Mouse (Mus musculus) myocyte (in vitro differentiated cells): ENCODE data around the gene Kncn.

Experiments used
- CEBPB ChIP-seq: IDR thresholded peaks from 2 replicates; pipeline ENCODE4 v1.6.1; 2011; ENCODE audit warnings: mild to moderate bottlenecking, moderate library complexity; ENCODE audit not compliant: poor library complexity, insufficient read depth, severe bottlenecking
- E2F4 ChIP-seq: IDR thresholded peaks from one replicate; pipeline ENCODE4 v1.6.1; 2011; ENCODE audit warnings: mild to moderate bottlenecking, control low read depth, moderate library complexity; ENCODE audit not compliant: insufficient read depth
- MAX ChIP-seq: IDR thresholded peaks from one replicate; pipeline ENCODE4 v1.6.1; 2011; ENCODE audit warnings: low read depth, mild to moderate bottlenecking, control low read depth
- MYOD1 ChIP-seq, 3 experiments: IDR thresholded peaks; one replicate each; pipeline ENCODE4 v1.6.1; 2011; ENCODE audit warnings: control low read depth in 2 of 3, low read depth in 2 of 3, mild to moderate bottlenecking in 2 of 3, moderate library complexity in 1 of 3; ENCODE audit not compliant: insufficient read length in 2 of 3, control insufficient read depth in 1 of 3
- MYOG ChIP-seq, 3 experiments: IDR thresholded peaks; one replicate each; pipeline ENCODE4 v1.6.1; 2011; ENCODE audit warnings: control low read depth in 2 of 3, low read depth in 2 of 3, mild to moderate bottlenecking in 2 of 3; ENCODE audit not compliant: insufficient read length in 2 of 3, control insufficient read depth in 1 of 3, insufficient read depth in 1 of 3
- POLR2A ChIP-seq: IDR thresholded peaks from one replicate; pipeline ENCODE4 v1.6.1; 2011; ENCODE audit warnings: low read depth, mild to moderate bottlenecking, control low read depth, moderate library complexity; ENCODE audit not compliant: insufficient read length
- POLR2AphosphoS2 ChIP-seq: IDR thresholded peaks from one replicate; pipeline ENCODE4 v1.6.1; 2011; ENCODE audit warnings: low read depth, control low read depth; ENCODE audit not compliant: insufficient read length
- REST ChIP-seq: IDR thresholded peaks from one replicate; pipeline ENCODE4 v1.6.1; 2011; ENCODE audit warnings: mild to moderate bottlenecking, control low read depth, moderate library complexity; ENCODE audit not compliant: insufficient read depth, insufficient read length
- SRF ChIP-seq: IDR thresholded peaks from one replicate; pipeline ENCODE4 v1.6.1; 2011; ENCODE audit warnings: low read depth; ENCODE audit not compliant: control insufficient read depth, insufficient read length
- TCF12 ChIP-seq: IDR thresholded peaks from one replicate; pipeline ENCODE4 v1.6.1; 2011; ENCODE audit warnings: mild to moderate bottlenecking, control low read depth; ENCODE audit not compliant: poor library complexity, insufficient read depth, severe bottlenecking
- TCF3 ChIP-seq: IDR thresholded peaks from one replicate; pipeline ENCODE4 v1.6.1; 2011; ENCODE audit warnings: low read depth, control low read depth; ENCODE audit not compliant: insufficient read length
- USF1 ChIP-seq: IDR thresholded peaks from one replicate; pipeline ENCODE4 v1.6.1; 2011; ENCODE audit warnings: low read depth, mild to moderate bottlenecking, control low read depth, moderate library complexity

- no peak for TF ChIP-seq REST
- TF ChIP-seq E2F4: no peak
- no peak for TF ChIP-seq TCF3
- no peak for TF ChIP-seq POLR2A
- no peak for TF ChIP-seq MAX
- TF ChIP-seq USF1: no peak
- no peak for TF ChIP-seq MYOG (IDR thresholded peaks at IDR 0.05; ENCODE audit: control insufficient read depth in 1 of 3, insufficient read depth in 1 of 3, insufficient read length in 2 of 3, low read depth in 2 of 3)
- no peak for TF ChIP-seq CEBPB
- TF ChIP-seq MYOD1 (IDR thresholded peaks at IDR 0.05; ENCODE audit: control insufficient read depth in 1 of 3, insufficient read length in 2 of 3, low read depth in 2 of 3): no peak
- no peak for TF ChIP-seq POLR2AphosphoS2
- TF ChIP-seq TCF12: no peak
- no peak for TF ChIP-seq SRF
Observed at GRCm38 (mm10) chr4:115848990-115849677, 35.1 kb upstream of the Kncn start.
